Mouse (Mus musculus) frontal cortex, postnatal 14 days (tissue): ENCODE data around the gene Birc3.
A peak's percentile ranks its signal among the peaks of the same experiment; 100 is the strongest.
"Not testable (repeated sequence)": the region's sequence is repeated elsewhere in the genome, so short reads cannot be mapped to it uniquely, and the experiment has no call there.

ENCODE experiments used
- DNase-seq, 2 experiments: peaks; one replicate each; pipeline ENCODE4 v3.0.0; 2022; ENCODE audit warnings: low spot score in 2 of 2

The Birc3 gene

GRCm38 (mm10) chr9:7867981-7868380 lies 5.0 kb downstream of the Birc3 start:
- no peak for DNase-seq

- not testable (repeated sequence) for DNase-seq
Measured at GRCm38 (mm10) chr9:7866981-7867380, 6.0 kb downstream of the Birc3 start.

- no peak for DNase-seq
Measured at GRCm38 (mm10) chr9:7860976-7861375, 12.0 kb downstream of the Birc3 start.

GRCm38 (mm10) chr9:7855912-7856311 lies 17.1 kb downstream of the Birc3 start:
- no peak for DNase-seq

GRCm38 (mm10) chr9:7855374-7855773 lies 17.6 kb downstream of the Birc3 start:
- DNase-seq = no peak

- DNase-seq = not testable (repeated sequence)
Measured at GRCm38 (mm10) chr9:7854196-7854595, 18.8 kb downstream of the Birc3 start.

- no peak for DNase-seq
Measured at GRCm38 (mm10) chr9:7852346-7853230, 20.4 kb downstream of the Birc3 start.

- no peak for DNase-seq
Measured at GRCm38 (mm10) chr9:7851841-7852240, 21.1 kb downstream of the Birc3 start.

GRCm38 (mm10) chr9:7848191-7848590 lies 24.8 kb downstream of the Birc3 start:
- DNase-seq = no peak

- DNase-seq = no peak
Measured at GRCm38 (mm10) chr9:7846667-7847199, 26.3 kb downstream of the Birc3 start.

- no peak for DNase-seq
Measured at GRCm38 (mm10) chr9:7845216-7845895, 27.6 kb downstream of the Birc3 start.

GRCm38 (mm10) chr9:7841221-7841620 lies 31.8 kb downstream of the Birc3 start:
- DNase-seq = no peak

GRCm38 (mm10) chr9:7837806-7838440 lies 35.1 kb downstream of the Birc3 start:
- DNase-seq = no peak

- peak; percentile 91 to 94 for DNase-seq
Measured at GRCm38 (mm10) chr9:7836905-7837805, 35.8 kb downstream of the Birc3 start, which contains the start of gene Birc2. TSS of gene Birc2 (minus strand) at chr9:7837064.

- peak; percentile 27 to 29 for DNase-seq
Measured at GRCm38 (mm10) chr9:7836331-7836730, 36.7 kb downstream of the Birc3 start.

GRCm38 (mm10) chr9:7835302-7835701 lies 37.7 kb downstream of the Birc3 start:
- DNase-seq = no peak

GRCm38 (mm10) chr9:7833421-7833820 lies 39.6 kb downstream of the Birc3 start:
- no peak for DNase-seq

GRCm38 (mm10) chr9:7829531-7830528 lies 43.2 kb downstream of the Birc3 start:
- DNase-seq = no peak

- DNase-seq = no peak
Measured at GRCm38 (mm10) chr9:7828706-7829105, 44.3 kb downstream of the Birc3 start.

GRCm38 (mm10) chr9:7824916-7825315 lies 48.1 kb downstream of the Birc3 start:
- DNase-seq = no peak
